Mouse (Mus musculus): ENCODE results near the gene Zfp91. TPM values are rescaled to one million over a fixed set of nuclear protein-coding genes. Genes with fewer than 3 reads are reported as not detected.
A peak's percentile ranks its signal among the peaks of the same experiment; 100 is the strongest.

Gene Zfp91
- polyA plus RNA-seq, 1 experiment from 2014 or later: 94.3 TPM

DNA sequence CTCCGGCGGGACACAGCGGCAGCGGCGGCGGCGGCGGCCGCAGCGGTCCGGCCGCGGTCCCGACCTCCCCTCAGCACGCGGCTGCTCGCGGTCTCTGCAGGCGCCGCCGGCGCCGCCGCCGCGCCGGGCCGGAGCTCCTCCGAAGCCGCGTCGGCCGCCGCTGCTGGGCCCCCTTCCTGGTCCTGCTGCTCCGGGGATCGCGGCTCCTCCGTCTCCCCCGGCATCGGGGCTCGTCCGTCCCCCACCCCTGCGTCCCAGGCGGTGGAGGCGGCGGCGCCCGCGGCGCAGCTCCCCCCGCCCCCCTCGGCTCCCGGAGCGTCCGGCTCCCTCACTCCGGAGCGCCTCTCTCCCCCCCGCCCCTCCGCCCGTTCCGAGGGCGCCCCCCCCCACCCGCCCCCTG is 816 bp downstream of the Zfp91 start:
- DNase-seq (ENCODE audit: low read depth, low spot score) (no peak), ATAC-seq (peak; percentile 5)
- no peak for TF ChIP-seq CTCF (IDR thresholded peaks at IDR 0.05)
- CTCF ChIA-PET: interaction anchor here (1.0 kb wide), 2 partner anchors 196 to 200 kb away, joined by 3 to 5 read pairs; no protein-coding TSS in a partner anchor
- in situ Hi-C loops (cut with MboI; ENCODE audit: low pct_unique_long_range_greater_than_20kb): loop anchor here (10.0 to 25.0 kb wide), 2 partner anchors 780 to 1008 kb away; no protein-coding TSS in a partner anchor
- H3K27me3 ChIP-seq: no peaks in the 10 kb centered on the region
- POLR2A ChIA-PET: interaction anchor here (1.0 to 2.9 kb wide), 3 partner anchors 8 to 199 kb away, joined by 3 to 32 read pairs (median 3); no protein-coding TSS in a partner anchor

DNA sequence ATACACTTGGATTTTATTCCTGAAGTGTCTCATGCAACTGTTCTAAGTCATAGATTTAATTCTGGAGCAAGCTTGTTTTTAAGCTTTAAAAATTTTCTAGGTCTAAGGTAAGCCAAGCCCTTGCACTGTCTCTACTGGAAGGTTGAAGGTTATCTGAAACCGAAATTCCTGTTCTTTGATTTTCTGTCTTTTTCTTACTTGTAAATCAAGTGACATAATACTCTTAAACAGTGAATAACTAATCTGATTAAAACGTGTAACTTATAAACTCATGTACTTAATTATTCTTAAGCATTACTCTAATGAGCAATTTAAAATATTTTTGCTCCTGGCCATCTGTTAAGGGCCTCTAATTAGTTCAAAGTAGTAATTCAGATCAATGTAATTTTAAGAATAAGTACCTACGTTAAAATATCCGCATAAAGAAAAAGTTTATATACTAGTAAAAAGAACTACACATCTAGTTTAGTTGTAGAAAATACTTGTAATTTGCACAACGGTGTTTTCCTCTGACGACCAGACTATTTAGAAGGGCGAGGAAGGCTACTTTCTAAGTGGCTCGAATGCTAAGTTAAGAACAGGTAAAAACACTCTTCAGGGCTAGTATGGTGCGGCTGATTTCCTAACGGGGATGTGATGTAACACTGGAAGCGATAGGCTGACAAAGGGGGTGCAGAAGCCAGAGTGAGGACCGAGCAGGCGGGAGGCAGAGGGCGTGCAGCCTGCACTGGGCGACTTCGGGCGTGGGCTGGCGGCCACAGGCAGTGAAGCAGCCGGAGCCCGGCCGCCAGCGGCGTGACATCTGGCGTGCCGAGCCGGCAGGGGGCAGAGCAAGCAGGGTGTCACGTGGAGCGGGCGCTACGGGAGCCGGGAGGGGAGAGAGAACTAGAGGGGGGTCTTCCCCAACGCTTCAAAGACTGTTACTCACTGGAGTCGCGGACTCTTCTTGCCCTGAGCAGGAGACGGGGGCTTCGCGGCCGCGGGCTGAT is 1.6 kb downstream of the Zfp91 start:
- DNase-seq (ENCODE audit: low read depth, low spot score): peak; percentile 63
- TF ChIP-seq CTCF (IDR thresholded peaks at IDR 0.05): peak; percentile 99
- ChIA-PET CTCF (interaction anchor here (0.9 to 1.1 kb wide), 3 partner anchors 29 to 197 kb away, joined by 4 to 5 read pairs (median 4); partner anchors contain the start of gene Cntf), POLR2A (interaction anchor here (1.0 to 2.9 kb wide), 5 partner anchors 7 to 293 kb away, joined by 3 to 32 read pairs (median 3); partner anchors contain the start of gene Dtx4)
- no peaks in the 10 kb centered on the region for H3K27me3 ChIP-seq
- ATAC-seq: peak; percentile 71
- in situ Hi-C loops (cut with MboI; ENCODE audit: low pct_unique_long_range_greater_than_20kb): loop anchor here (5.0 to 25.0 kb wide), 3 partner anchors 317 to 1007 kb away; no protein-coding TSS in a partner anchor

DNA sequence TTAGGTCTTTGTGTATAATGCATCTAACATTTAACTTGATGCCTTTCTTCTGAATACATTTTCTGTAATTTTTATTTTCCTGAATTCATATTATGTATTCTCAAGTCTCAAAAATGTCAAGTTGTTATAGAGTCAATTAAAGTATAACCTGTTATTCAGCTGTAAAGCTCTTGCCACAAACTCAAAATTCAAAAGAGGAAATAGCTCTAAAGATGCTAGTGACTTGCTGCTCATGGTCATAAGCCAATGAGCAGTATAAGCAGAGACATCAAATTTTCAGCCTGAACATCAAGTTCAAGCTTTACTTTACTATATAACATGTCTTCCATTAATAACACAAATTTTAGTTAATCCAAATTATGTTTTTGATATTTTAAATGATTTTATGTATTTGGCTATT is 3.6 kb downstream of the Zfp91 start:
- DNase-seq (ENCODE audit: low read depth, low spot score): no peak
- ChIA-PET POLR2A (interaction anchor here (1.7 kb wide), 1 partner anchor 197 kb away, joined by 4 read pairs; no protein-coding TSS in a partner anchor), CTCF (interaction anchor here (0.6 to 1.7 kb wide), 3 partner anchors 110 to 274 kb away, joined by 3 to 5 read pairs (median 3); no protein-coding TSS in a partner anchor)
- in situ Hi-C loops (cut with MboI; ENCODE audit: low pct_unique_long_range_greater_than_20kb): loop anchor here (5.0 to 25.0 kb wide), 3 partner anchors 315 to 1005 kb away; no protein-coding TSS in a partner anchor
- no peak for ATAC-seq
- no peaks in the 10 kb centered on the region for H3K27me3 ChIP-seq
- TF ChIP-seq CTCF (IDR thresholded peaks at IDR 0.05): no peak

DNA sequence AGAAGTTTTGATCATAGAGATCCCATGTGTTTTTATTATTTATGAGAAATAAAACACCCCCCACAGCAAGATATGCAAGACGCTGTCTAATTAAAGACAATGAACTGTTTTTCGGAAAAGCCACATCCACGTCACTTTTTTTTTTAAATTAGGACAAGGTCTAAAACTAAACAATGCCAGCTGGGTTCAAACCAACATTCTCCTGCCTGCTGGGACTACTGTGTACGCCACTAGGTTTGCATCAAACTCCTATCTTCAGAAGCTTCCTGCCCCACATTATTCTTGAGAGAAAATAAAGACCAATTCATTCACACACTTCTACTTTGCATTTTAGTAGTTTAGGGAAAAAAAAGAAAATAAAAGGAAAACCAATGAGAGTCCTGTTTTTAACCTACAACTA is 8.2 kb downstream of the Zfp91 start:
- ATAC-seq: no peak
- in situ Hi-C loops (cut with MboI; ENCODE audit: low pct_unique_long_range_greater_than_20kb): loop anchor here (25.0 kb wide), 1 partner anchor 1000 kb away; no protein-coding TSS in a partner anchor
- ChIA-PET CTCF (interaction anchor here (1.0 kb wide), 1 partner anchor 192 kb away, joined by 3 read pairs; no protein-coding TSS in a partner anchor), POLR2A (no interaction called here)
- H3K27me3 ChIP-seq: no peaks in the 10 kb centered on the region
- DNase-seq (ENCODE audit: low read depth, low spot score): no peak
- no peak for TF ChIP-seq CTCF (IDR thresholded peaks at IDR 0.05)

DNA sequence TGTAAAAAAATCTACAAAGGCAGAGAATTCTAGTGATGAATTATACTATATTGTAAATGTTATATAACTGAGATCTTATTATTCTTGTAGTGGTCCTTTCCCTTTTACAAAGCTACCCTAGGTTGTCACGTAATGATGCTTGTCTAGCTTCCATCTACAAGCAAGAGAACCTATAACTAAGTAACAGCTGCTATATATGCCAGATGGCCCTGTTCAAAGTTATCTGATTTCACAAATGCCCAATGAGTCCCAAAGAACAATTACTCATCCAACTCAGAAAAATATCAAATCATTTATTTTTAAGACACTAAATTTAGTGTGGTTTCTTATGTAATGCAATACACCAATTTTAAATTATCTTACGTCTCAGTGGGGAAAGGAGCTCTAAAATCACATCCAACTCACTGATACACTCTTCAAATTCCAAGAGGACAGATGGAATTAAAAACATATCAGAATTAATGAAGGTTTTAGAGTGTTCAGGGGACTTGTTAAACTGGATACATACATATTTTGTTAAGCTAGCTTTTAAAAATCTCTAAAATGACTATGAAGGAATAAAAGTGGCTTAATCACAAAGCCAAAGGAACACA is 9.0 kb downstream of the Zfp91 start:
- CTCF ChIA-PET: no interaction called here

DNA sequence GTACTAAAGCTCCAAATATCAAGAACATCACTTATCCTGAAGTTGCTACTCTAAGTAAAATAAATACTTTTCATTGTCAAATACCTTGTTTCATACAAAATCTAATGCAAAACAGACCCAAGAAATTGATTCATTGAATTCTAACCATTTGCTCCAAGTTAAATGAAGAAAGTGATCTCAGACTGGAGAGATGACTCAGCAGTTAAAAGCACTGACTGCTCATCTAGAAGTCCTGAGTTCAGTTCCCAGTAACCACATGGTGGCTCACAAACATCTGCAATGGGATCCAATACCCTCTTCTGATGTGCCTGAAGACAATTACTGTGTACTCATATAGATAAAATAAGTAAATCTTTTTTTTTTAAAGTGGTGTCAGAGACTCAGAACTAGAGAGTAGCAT is 15.5 kb downstream of the Zfp91 start:
- no peaks in the 10 kb centered on the region for H3K27me3 ChIP-seq
- no peak for TF ChIP-seq CTCF (IDR thresholded peaks at IDR 0.05)
- POLR2A ChIA-PET: interaction anchor here (1.2 kb wide), 1 partner anchor 15 kb away, joined by 3 read pairs; the partner anchor contains the start of gene Cntf
- ATAC-seq (no peak), DNase-seq (ENCODE audit: low read depth, low spot score) (no peak)
- in situ Hi-C loops (cut with MboI; ENCODE audit: low pct_unique_long_range_greater_than_20kb): loop anchor here (25.0 kb wide), 1 partner anchor 993 kb away; no protein-coding TSS in a partner anchor
- CTCF ChIA-PET: no interaction called here

More for the DNA sequence above, 9.0 kb downstream of the Zfp91 start:
- DNase-seq (ENCODE audit: low read depth, low spot score): no peak
- in situ Hi-C loops (cut with MboI; ENCODE audit: low pct_unique_long_range_greater_than_20kb): loop anchor here (25.0 kb wide), 1 partner anchor 1000 kb away; no protein-coding TSS in a partner anchor
- no peak for TF ChIP-seq CTCF (IDR thresholded peaks at IDR 0.05)
- POLR2A ChIA-PET: interaction anchor here (0.6 to 1.0 kb wide), 2 partner anchors 8 to 40 kb away, joined by 3 read pairs; no protein-coding TSS in a partner anchor
- H3K27me3 ChIP-seq: no peaks in the 10 kb centered on the region
- no peak for ATAC-seq

DNA sequence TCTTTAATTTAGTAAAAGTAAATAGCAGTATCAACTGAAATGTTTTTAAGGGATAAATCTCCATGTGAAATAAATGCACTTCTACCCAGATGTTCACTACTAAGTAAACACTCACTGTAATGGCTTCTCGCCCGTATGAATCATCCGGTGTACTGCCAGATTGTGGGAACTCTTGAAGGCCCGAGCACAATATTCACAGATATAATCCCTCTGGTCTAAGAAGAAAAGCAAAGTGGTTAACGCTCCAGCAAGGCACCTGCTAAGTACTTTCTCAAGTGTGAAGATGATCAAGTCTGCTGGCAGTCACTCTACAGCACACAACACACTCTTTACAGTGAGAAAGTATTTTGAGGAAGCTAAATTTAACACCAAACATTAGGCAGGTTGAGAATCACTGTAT is 25.0 kb downstream of the Zfp91 start:
- TF ChIP-seq CTCF (IDR thresholded peaks at IDR 0.05): no peak
- in situ Hi-C loops (cut with MboI; ENCODE audit: low pct_unique_long_range_greater_than_20kb): no loop called here
- ATAC-seq (peak; percentile 80), DNase-seq (ENCODE audit: low read depth, low spot score) (peak; percentile 63)
- H3K27me3 ChIP-seq: no peaks in the 10 kb centered on the region
- ChIA-PET POLR2A (interaction anchor here (1.0 kb wide), 1 partner anchor 24 kb away, joined by 3 read pairs; no protein-coding TSS in a partner anchor), CTCF (no interaction called here)

DNA sequence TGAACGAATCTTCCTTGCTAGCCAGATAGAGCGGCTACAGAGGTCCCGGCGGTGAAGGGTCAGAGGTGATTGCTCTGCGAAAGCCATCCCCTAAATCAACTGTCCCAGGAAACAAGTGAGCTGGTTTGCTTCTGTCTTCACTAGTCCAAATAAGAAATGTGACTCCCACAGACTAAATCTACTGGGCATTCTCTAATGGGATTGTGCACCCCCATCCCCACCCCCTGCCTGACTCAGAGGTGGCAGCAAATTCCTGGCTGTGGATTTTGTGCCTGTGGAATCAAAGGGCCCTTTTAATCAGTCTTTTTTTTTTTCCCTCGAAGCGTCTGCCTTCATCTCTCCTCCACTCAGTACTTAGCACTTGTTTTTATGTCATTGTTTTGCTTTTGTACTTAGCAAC is 30.6 kb downstream of the Zfp91 start, which contains the start of gene Cntf:
TSS of gene Cntf (minus strand) at position 325 of the 400 bp plus-strand sequence.
- ChIA-PET POLR2A (interaction anchor here (0.8 kb wide), 1 partner anchor 15 kb away, joined by 3 read pairs; no protein-coding TSS in a partner anchor), CTCF (interaction anchor here (1.0 to 1.4 kb wide), 2 partner anchors 28 to 168 kb away, joined by 4 read pairs; no protein-coding TSS in a partner anchor)
- in situ Hi-C loops (cut with MboI; ENCODE audit: low pct_unique_long_range_greater_than_20kb): no loop called here
- peak; percentile 66 for DNase-seq (ENCODE audit: low read depth, low spot score)
- peak; percentile 71 for ATAC-seq
- no peak for TF ChIP-seq CTCF (IDR thresholded peaks at IDR 0.05)
- no peaks in the 10 kb centered on the region for H3K27me3 ChIP-seq

DNA sequence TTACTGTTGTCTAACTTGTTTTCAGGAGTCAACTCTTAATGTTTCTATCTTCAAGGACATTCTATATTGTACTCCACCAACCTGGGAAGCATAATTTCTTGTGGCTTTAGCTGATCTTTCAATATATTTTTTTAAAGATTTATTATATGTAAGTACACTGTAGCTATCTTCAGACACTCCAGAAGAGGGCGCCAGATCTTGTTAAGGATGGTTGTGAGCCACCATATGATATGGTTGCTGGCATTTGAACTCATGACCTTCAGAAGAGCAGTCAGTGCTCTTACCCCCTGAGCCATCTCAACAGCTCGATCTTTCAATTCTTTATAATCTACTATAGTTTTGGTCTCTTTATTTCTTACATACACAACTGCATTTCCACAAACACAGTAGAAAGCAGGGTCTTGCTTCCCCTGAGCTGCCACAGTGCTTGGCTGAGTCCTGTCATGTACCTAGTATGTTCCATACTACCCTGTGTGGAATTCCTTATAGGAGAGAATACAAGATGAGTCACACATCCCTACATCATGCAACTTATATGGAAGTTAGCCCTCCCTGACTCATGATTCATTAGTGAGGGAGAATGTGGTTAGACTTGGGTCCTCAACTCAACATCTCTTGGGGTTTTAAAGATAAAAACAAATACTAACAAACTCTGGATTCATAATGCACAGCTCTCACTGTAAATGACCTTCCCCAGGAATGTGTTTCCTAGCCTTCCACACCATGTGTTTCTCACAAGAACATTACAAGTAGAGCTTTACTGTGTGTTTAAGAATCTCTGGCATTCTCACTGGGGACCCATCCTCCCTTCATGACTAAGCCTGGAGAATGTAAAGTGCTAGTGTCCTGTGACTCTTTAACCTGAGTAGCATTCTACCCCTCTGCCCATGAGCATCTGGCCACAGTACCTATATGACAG is 33.5 kb downstream of the Zfp91 start:
- H3K27me3 ChIP-seq: no peaks in the 10 kb centered on the region
- POLR2A ChIA-PET: no interaction called here
- DNase-seq (ENCODE audit: low read depth, low spot score) (peak; percentile 68), ATAC-seq (peak; percentile 66)
- in situ Hi-C loops (cut with MboI; ENCODE audit: low pct_unique_long_range_greater_than_20kb): loop anchor here (5.0 kb wide), 1 partner anchor 275 kb away; no protein-coding TSS in a partner anchor
- CTCF ChIA-PET: interaction anchor here (0.8 to 2.2 kb wide), 10 partner anchors 11 to 166 kb away, joined by 3 to 5 read pairs (median 3); no protein-coding TSS in a partner anchor
- TF ChIP-seq CTCF (IDR thresholded peaks at IDR 0.05): peak; percentile 59
